Mouse (Mus musculus): ENCODE measurements at regions not wholly inside any gene's neighbourhood (a gene's known extent, or its start where the extent isn't known, plus 50 kb on each side); places are given as distances from the start of the nearest gene placed in this dataset.

GRCm38 (mm10) chr6:52105031-52105593 lies 53.0 kb downstream of the Hoxa1 start:
- Histone ChIP-seq H3K4me3 (ENCODE audit: control insufficient read depth in 1 of 2, insufficient read depth in 1 of 2, low read depth in 2 of 2, low read length in 2 of 2) (no peak overlapping the region), H3K4me1 (ENCODE audit: control insufficient read depth in 1 of 2, insufficient read depth in 2 of 2, low read length in 2 of 2) (no peaks in the 10 kb centered on the region), H3K79me2 (ENCODE audit: control insufficient read depth, insufficient read depth, low read length, poor library complexity) (no peaks in the 10 kb centered on the region), H3K27ac (ENCODE audit: control insufficient read depth, low read depth, low read length) (no peak overlapping the region), H3K36me3 (ENCODE audit: control insufficient read depth in 1 of 2, insufficient read depth in 2 of 2, low read length in 2 of 2) (no peaks in the 10 kb centered on the region), H3K9me3 (replicated peaks; ENCODE audit: insufficient read depth, low read length) (no peaks in the 10 kb centered on the region), H3K27me3 (ENCODE audit: control insufficient read depth in 1 of 2, insufficient read depth in 2 of 2, low read length in 2 of 2) (no peaks in the 10 kb centered on the region; a peak in 1 of 4 replicates), H3K9ac (ENCODE audit: control insufficient read depth, low read depth, low read length, poor library complexity, severe bottlenecking) (no peak overlapping the region)
- DNase-seq (ENCODE audit: low read depth, low spot score): no peak
- TF ChIP-seq ZC3H11A (IDR thresholded peaks at IDR 0.05; ENCODE audit: low read depth, low read length) (no peak), ELF1 (IDR thresholded peaks at IDR 0.05; ENCODE audit: low read depth, low read length) (no peak), HCFC1 (IDR thresholded peaks at IDR 0.05; ENCODE audit: low read depth, low read length) (no peak), ETS1 (IDR thresholded peaks at IDR 0.05; ENCODE audit: low read depth, low read length) (no peak), BHLHE40 (IDR thresholded peaks at IDR 0.05; ENCODE audit: borderline replicate concordance, low read depth, low read length) (no peak), E2F4 (IDR thresholded peaks at IDR 0.05; ENCODE audit: borderline replicate concordance, low read depth, low read length) (no peak), UBTF (IDR thresholded peaks at IDR 0.05; ENCODE audit: borderline replicate concordance, insufficient read depth, low read depth, low read length) (no peak), GABPA (IDR thresholded peaks at IDR 0.05; ENCODE audit: low read depth, low read length) (no peak), NELFE (IDR thresholded peaks at IDR 0.05; ENCODE audit: low read depth, low read length) (no peak), GATA1 (IDR thresholded peaks at IDR 0.05; ENCODE audit: low read depth, low read length) (no peak), SMC3 (IDR thresholded peaks at IDR 0.05; ENCODE audit: low read depth, low read length) (no peak), ZKSCAN1 (IDR thresholded peaks at IDR 0.05; ENCODE audit: low read depth, low read length) (no peak), CTCF (IDR thresholded peaks at IDR 0.05 in 2 of 3, conservative IDR thresholded peaks at IDR 0.05 in 1 of 3; ENCODE audit: control insufficient read depth in 1 of 3, insufficient read depth in 1 of 3, low read depth in 2 of 3, low read length in 3 of 3, poor library complexity in 1 of 3, severe bottlenecking in 1 of 3) (no peak), MYB (IDR thresholded peaks at IDR 0.05; ENCODE audit: low read depth, low read length) (no peak)

GRCm38 (mm10) chr6:52104141-52104540 lies 54.0 kb downstream of the Hoxa1 start:
- Histone ChIP-seq H3K9me3 (replicated peaks; ENCODE audit: insufficient read depth, low read length) (no peaks in the 10 kb centered on the region), H3K27ac (ENCODE audit: control insufficient read depth, low read depth, low read length) (no peak overlapping the region), H3K4me1 (ENCODE audit: control insufficient read depth in 1 of 2, insufficient read depth in 2 of 2, low read length in 2 of 2) (no peaks in the 10 kb centered on the region), H3K9ac (ENCODE audit: control insufficient read depth, low read depth, low read length, poor library complexity, severe bottlenecking) (no peak overlapping the region), H3K79me2 (ENCODE audit: control insufficient read depth, insufficient read depth, low read length, poor library complexity) (no peaks in the 10 kb centered on the region), H3K4me3 (ENCODE audit: control insufficient read depth in 1 of 2, insufficient read depth in 1 of 2, low read depth in 2 of 2, low read length in 2 of 2) (no peak overlapping the region), H3K27me3 (ENCODE audit: control insufficient read depth in 1 of 2, insufficient read depth in 2 of 2, low read length in 2 of 2) (no peaks in the 10 kb centered on the region; a peak in 1 of 4 replicates), H3K36me3 (ENCODE audit: control insufficient read depth in 1 of 2, insufficient read depth in 2 of 2, low read length in 2 of 2) (no peaks in the 10 kb centered on the region)
- no peak for TF ChIP-seq CHD1 (IDR thresholded peaks at IDR 0.05; ENCODE audit: low read depth, low read length)
- no peak for DNase-seq (ENCODE audit: low read depth, low spot score)

GRCm38 (mm10) chr6:52103661-52104060 lies 54.5 kb downstream of the Hoxa1 start:
- no peak overlapping the region for H3K9ac ChIP-seq (ENCODE audit: control insufficient read depth, low read depth, low read length, poor library complexity, severe bottlenecking)
- no peak for DNase-seq (ENCODE audit: low read depth, low spot score)
- TF ChIP-seq ZNF384 (IDR thresholded peaks at IDR 0.05; ENCODE audit: low read depth, low read length) (no peak), USF1 (IDR thresholded peaks at IDR 0.05; ENCODE audit: low read depth, low read length) (no peak), MYC (IDR thresholded peaks at IDR 0.05; ENCODE audit: low read depth, low read length) (no peak), MEF2A (IDR thresholded peaks at IDR 0.05; ENCODE audit: extremely low read depth, insufficient replicate concordance, low read depth, low read length, poor library complexity, severe bottlenecking) (no peak), ZMIZ1 (IDR thresholded peaks at IDR 0.05; ENCODE audit: low read depth, low read length) (no peak)

More at GRCm38 (mm10) chr6:52103661-52104060, 54.5 kb downstream of the Hoxa1 start:
- Histone ChIP-seq H3K79me2 (ENCODE audit: control insufficient read depth, insufficient read depth, low read length, poor library complexity) (no peaks in the 10 kb centered on the region), H3K9me3 (replicated peaks; ENCODE audit: insufficient read depth, low read length) (no peaks in the 10 kb centered on the region), H3K4me3 (ENCODE audit: control insufficient read depth in 1 of 2, insufficient read depth in 1 of 2, low read depth in 2 of 2, low read length in 2 of 2) (no peak overlapping the region), H3K27ac (ENCODE audit: control insufficient read depth, low read depth, low read length) (no peak overlapping the region), H3K27me3 (ENCODE audit: control insufficient read depth in 1 of 2, insufficient read depth in 2 of 2, low read length in 2 of 2) (no peaks in the 10 kb centered on the region; a peak in 1 of 4 replicates), H3K36me3 (ENCODE audit: control insufficient read depth in 1 of 2, insufficient read depth in 2 of 2, low read length in 2 of 2) (no peaks in the 10 kb centered on the region), H3K4me1 (ENCODE audit: control insufficient read depth in 1 of 2, insufficient read depth in 2 of 2, low read length in 2 of 2) (no peaks in the 10 kb centered on the region)

All from MEL (cell line).